Mouse (Mus musculus) heart, adult 8-10 months (tissue): ENCODE results near the gene Sema4d. TPM values are rescaled to one million over a fixed set of nuclear protein-coding genes. Genes with fewer than 3 reads are reported as not detected.
"Not testable (repeated sequence)": the region's sequence is repeated elsewhere in the genome, so short reads cannot be mapped to it uniquely, and the experiment has no call there.

Experiments
- DNase-seq: peaks from one replicate; pipeline ENCODE4 v3.0.0; 2022; ENCODE audit warnings: low spot score
- total RNA-seq, 4 experiments: library from RNA; stranded (reverse); gene quantifications; 2 replicates each; pipeline ENCODE4 v1.2.4; 2022

Sema4d gene
- total RNA-seq, 4 experiments from 2014 or later, result 56.5 to 72.3 (median 68.6) TPM

GRCm38 (mm10) chr13:51678687-51679086 is 114.9 kb downstream of the Sema4d start:
- no peak for DNase-seq

GRCm38 (mm10) chr13:51677630-51678185 is 115.8 kb downstream of the Sema4d start:
- DNase-seq, result no peak

GRCm38 (mm10) chr13:51677041-51677440 is 116.5 kb downstream of the Sema4d start:
- no peak for DNase-seq

- no peak for DNase-seq
Measured at GRCm38 (mm10) chr13:51676641-51677040, 116.9 kb downstream of the Sema4d start.

- not testable (repeated sequence) for DNase-seq
Measured at GRCm38 (mm10) chr13:51668195-51668594, 125.4 kb downstream of the Sema4d start.

- no peak for DNase-seq
Measured at GRCm38 (mm10) chr13:51663561-51663960, 130.0 kb downstream of the Sema4d start.

- DNase-seq, result no peak
Measured at GRCm38 (mm10) chr13:51659573-51659972, 134.0 kb downstream of the Sema4d start.

- no peak for DNase-seq
Measured at GRCm38 (mm10) chr13:51658094-51658493, 135.5 kb downstream of the Sema4d start.

GRCm38 (mm10) chr13:51656516-51657235 is 136.9 kb downstream of the Sema4d start:
- no peak for DNase-seq

GRCm38 (mm10) chr13:51653961-51654360 is 139.6 kb downstream of the Sema4d start:
- peak; percentile 44 for DNase-seq

- no peak for DNase-seq
Measured at GRCm38 (mm10) chr13:51653159-51653558, 140.4 kb downstream of the Sema4d start.

- peak; percentile 93 for DNase-seq
Measured at GRCm38 (mm10) chr13:51651408-51652064, 142.0 kb downstream of the Sema4d start, which contains the start of gene Secisbp2. Gene Secisbp2, plus strand, starts transcription at chr13:51651697.

- no peak for DNase-seq
Measured at GRCm38 (mm10) chr13:51649740-51650139, 143.8 kb downstream of the Sema4d start.

- no peak for DNase-seq
Measured at GRCm38 (mm10) chr13:51648237-51648636, 145.3 kb downstream of the Sema4d start.

GRCm38 (mm10) chr13:51647770-51648169 is 145.8 kb downstream of the Sema4d start:
- no peak for DNase-seq

- DNase-seq, result no peak
Measured at GRCm38 (mm10) chr13:51646362-51647027, 147.1 kb downstream of the Sema4d start.

GRCm38 (mm10) chr13:51645872-51646271 is 147.7 kb downstream of the Sema4d start:
- no peak for DNase-seq

- peak; percentile 98 for DNase-seq
Measured at GRCm38 (mm10) chr13:51644829-51645789, 148.4 kb downstream of the Sema4d start, which contains the start of gene Cks2. Gene Cks2, plus strand, starts transcription at chr13:51645232.

- DNase-seq, result no peak
Measured at GRCm38 (mm10) chr13:51643924-51644828, 149.4 kb downstream of the Sema4d start.
